Mouse (Mus musculus): ENCODE results near the gene Olfr1395. TPM values are rescaled to one million over a fixed set of nuclear protein-coding genes. Genes with fewer than 3 reads are reported as not detected.
A peak's percentile ranks its signal among the peaks of the same experiment; 100 is the strongest.
"Not testable (repeated sequence)": the region's sequence is repeated elsewhere in the genome, so short reads cannot be mapped to it uniquely, and the experiment has no call there.

The Olfr1395 gene
- total RNA-seq, 2 experiments from 2014 or later = not detected

GRCm38 (mm10) chr11:49114158-49114557 lies 27.9 kb upstream of the Olfr1395 start:
- no peak for TF ChIP-seq CTCF (IDR thresholded peaks at IDR 0.05)
- DNase-seq = no peak
- H3K27ac ChIP-seq = no peak overlapping the region
- intact Hi-C loops (cut with DNase I) = no loop called here
- H3K4me3 ChIP-seq = no peak overlapping the region

- no peak for TF ChIP-seq CTCF (IDR thresholded peaks at IDR 0.05)
- DNase-seq = no peak
- Histone ChIP-seq H3K4me3 (no peak within 1 kb of the TSS), H3K27ac (no peak within 1 kb of the TSS)
- intact Hi-C loops (cut with DNase I) = no loop called here
These were observed 27.3 kb upstream of the Olfr1395 start, which contains the start of gene Olfr1396 for GRCm38 (mm10) chr11:49114774-49115173. Olfr1396 (minus strand) TSS chr11:49114874.

GRCm38 (mm10) chr11:49119635-49120034 lies 22.4 kb upstream of the Olfr1395 start:
- intact Hi-C loops (cut with DNase I) = no loop called here
- H3K27ac ChIP-seq = no peak overlapping the region
- DNase-seq = no peak
- no peak overlapping the region for H3K4me3 ChIP-seq
- no peak for TF ChIP-seq CTCF (IDR thresholded peaks at IDR 0.05)

- H3K4me3 ChIP-seq = no peak overlapping the region
- intact Hi-C loops (cut with DNase I) = no loop called here
- no peak for TF ChIP-seq CTCF (IDR thresholded peaks at IDR 0.05)
- no peak overlapping the region for H3K27ac ChIP-seq
- no peak for DNase-seq
These were observed 17.9 kb upstream of the Olfr1395 start for GRCm38 (mm10) chr11:49124169-49124568.

GRCm38 (mm10) chr11:49154077-49154476 lies 12.0 kb downstream of the Olfr1395 start, which contains the start of gene Olfr1394:
Olfr1394 (plus strand) TSS chr11:49154377.
- intact Hi-C loops (cut with DNase I) = no loop called here
- no peak for DNase-seq
- Histone ChIP-seq H3K27ac (no peak within 1 kb of the TSS), H3K4me3 (no peak within 1 kb of the TSS)
- no peak for TF ChIP-seq CTCF (IDR thresholded peaks at IDR 0.05)

GRCm38 (mm10) chr11:49156821-49157814 lies 15.0 kb downstream of the Olfr1395 start:
- Histone ChIP-seq H3K27ac (no peak overlapping the region), H3K4me3 (no peak overlapping the region)
- DNase-seq = no peak
- intact Hi-C loops (cut with DNase I) = no loop called here
- no peak for TF ChIP-seq CTCF (IDR thresholded peaks at IDR 0.05)

- intact Hi-C loops (cut with DNase I) = no loop called here
- no peak for DNase-seq
- H3K4me3 ChIP-seq = peak overlapping the region; percentile 17; the same call in 1 of the 2 replicates
- H3K27ac ChIP-seq = no peak overlapping the region
- TF ChIP-seq CTCF (IDR thresholded peaks at IDR 0.05) = no peak
These were observed 27.0 kb downstream of the Olfr1395 start for GRCm38 (mm10) chr11:49168839-49169611.

GRCm38 (mm10) chr11:49170576-49170975 lies 28.5 kb downstream of the Olfr1395 start:
- no peak for DNase-seq

GRCm38 (mm10) chr11:49175345-49175744 lies 33.3 kb downstream of the Olfr1395 start:
- Histone ChIP-seq H3K4me3 (no peak overlapping the region), H3K27ac (no peak overlapping the region)
- intact Hi-C loops (cut with DNase I) = no loop called here
- no peak for DNase-seq
- no peak for TF ChIP-seq CTCF (IDR thresholded peaks at IDR 0.05)

More at GRCm38 (mm10) chr11:49170576-49170975, 28.5 kb downstream of the Olfr1395 start:
- Histone ChIP-seq H3K4me3 (no peak overlapping the region), H3K27ac (no peak overlapping the region)
- TF ChIP-seq CTCF (IDR thresholded peaks at IDR 0.05) = no peak
- intact Hi-C loops (cut with DNase I) = no loop called here

GRCm38 (mm10) chr11:49176047-49176779 lies 34.1 kb downstream of the Olfr1395 start:
- intact Hi-C loops (cut with DNase I); H3K4me3 ChIP-seq; H3K27ac ChIP-seq; DNase-seq: not testable (repeated sequence)

- Histone ChIP-seq H3K4me3 (no peak overlapping the region), H3K27ac (no peak overlapping the region)
- TF ChIP-seq CTCF (IDR thresholded peaks at IDR 0.05) = no peak
- DNase-seq = no peak
- intact Hi-C loops (cut with DNase I) = no loop called here
These were observed 41.1 kb downstream of the Olfr1395 start for GRCm38 (mm10) chr11:49183172-49183571.

GRCm38 (mm10) chr11:49186452-49186851 lies 44.4 kb downstream of the Olfr1395 start:
- Histone ChIP-seq H3K4me3 (peak overlapping the region; percentile 48), H3K27ac (peak overlapping the region; percentile 46)
- intact Hi-C loops (cut with DNase I) = no loop called here
- TF ChIP-seq CTCF (IDR thresholded peaks at IDR 0.05) = peak; percentile 19; the same call in 1 of the 2 replicates
- DNase-seq = no peak

All from gastrocnemius, adult 2 months (tissue).